Mouse (Mus musculus) erythroblast, embryonic 14.5 days (primary cell): ENCODE data around the gene Uaca.

Experiments used
- GATA1 ChIP-seq: IDR thresholded peaks from 2 replicates; pipeline ENCODE4 v1.6.1; 2012; ENCODE audit warnings: low read length, inconsistent platforms, mixed read lengths
- TAL1 ChIP-seq: IDR thresholded peaks from 3 replicates; pipeline ENCODE4 v1.6.1; 2012; ENCODE audit warnings: low read length, inconsistent platforms, mixed read lengths

DNA sequence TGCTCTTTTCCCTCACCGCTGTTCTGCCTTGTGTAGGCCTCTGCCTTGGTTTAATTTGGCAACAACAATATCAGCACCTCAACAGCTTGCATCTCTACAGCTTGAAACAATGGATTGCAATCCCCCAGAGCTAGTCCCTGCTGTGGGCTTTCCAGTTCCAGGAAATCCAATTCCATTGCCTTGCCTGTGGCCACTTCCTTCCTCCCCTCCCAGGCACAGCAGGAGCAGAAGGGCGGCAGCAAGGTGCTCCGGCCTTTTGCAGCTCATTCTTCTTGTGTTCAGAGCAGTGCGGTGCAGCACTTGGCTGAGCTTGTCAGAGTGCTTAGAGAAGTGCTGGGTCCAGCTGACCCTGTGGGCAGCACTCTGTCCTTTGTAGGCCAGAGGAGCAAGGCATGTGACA is 71.5 kb downstream of the Uaca start:
- TF ChIP-seq GATA1: no peak
- TF ChIP-seq TAL1: no peak
